ENCODE assay signal across 15 mouse cellular contexts in genomic region chr9:77989626-77990025, GRCm38 (mm10).
"Had no signal": no experiment of that assay in that cellular context is flagged by ENCODE, and none has a peak within 500 bp of the region (broad histone marks: within the 10 kb centered on the region; RNA-seq: fewer than 3 reads in every experiment).

No protein-coding gene starts in this region.

- H3K4me2 ChIP-seq: kidney, embryonic 15.5 days; limb, embryonic 13.5 days; liver, embryonic 12.5 days; liver, embryonic 15.5 days had no signal

- H3K9ac ChIP-seq: kidney, embryonic 15.5 days; limb, embryonic 13.5 days; liver, embryonic 12.5 days; liver, embryonic 15.5 days had no signal

- ATAC-seq: liver, embryonic 12.5 days had no signal

- H3K9me3 ChIP-seq: kidney, embryonic 15.5 days; limb, embryonic 10.5 days; limb, embryonic 13.5 days; liver, embryonic 12.5 days; liver, embryonic 15.5 days had no signal

- H3K27me3 ChIP-seq: kidney, embryonic 15.5 days; limb, embryonic 13.5 days; liver, embryonic 12.5 days; liver, embryonic 15.5 days had no signal

- H3K27ac ChIP-seq: kidney, embryonic 15.5 days; layer of hippocampus, adult 2 months; limb, embryonic 10.5 days; limb, embryonic 13.5 days; liver, embryonic 12.5 days; liver, embryonic 15.5 days; macrophage had no signal

- DNase-seq: kidney, adult 18-20 months; kidney, postnatal 14 days; layer of hippocampus, adult 9-11 months; liver; lung, adult 18-20 months; lung, postnatal 14 days; midbrain, embryonic 14.5 days; thymus, postnatal 25 days had no signal

- H3K4me3 ChIP-seq: kidney, embryonic 15.5 days; layer of hippocampus, adult 2 months; limb, embryonic 10.5 days; limb, embryonic 13.5 days; liver, embryonic 12.5 days; liver, embryonic 15.5 days had no signal

- H3K4me1 ChIP-seq: kidney, embryonic 15.5 days; limb, embryonic 10.5 days had no signal
